Mouse (Mus musculus): ENCODE results near the gene Rspo1.

Rspo1 gene

GRCm38 (mm10) chr4:125034341-125034740 lies 48.1 kb downstream of the Rspo1 start:
- no peak for DNase-seq

GRCm38 (mm10) chr4:125044454-125044853 lies 58.2 kb downstream of the Rspo1 start:
- no peak for DNase-seq

GRCm38 (mm10) chr4:125055385-125055784 lies 69.2 kb downstream of the Rspo1 start:
- DNase-seq: no peak

- no peak for DNase-seq
These were observed 70.2 kb downstream of the Rspo1 start for GRCm38 (mm10) chr4:125056476-125056875.

GRCm38 (mm10) chr4:125057273-125057672 lies 71.0 kb downstream of the Rspo1 start:
- DNase-seq: no peak

- no peak for DNase-seq
These were observed 71.8 kb downstream of the Rspo1 start for GRCm38 (mm10) chr4:125058033-125058432.
